Mouse (Mus musculus): ENCODE data around the gene Cdc14a. TPM values are rescaled to one million over a fixed set of nuclear protein-coding genes. Genes with fewer than 3 reads are reported as not detected.
A peak's percentile ranks its signal among the peaks of the same experiment; 100 is the strongest.

Cdc14a gene
- polyA plus RNA-seq, 1 experiment from 2014 or later, result 2.1 TPM

DNA sequence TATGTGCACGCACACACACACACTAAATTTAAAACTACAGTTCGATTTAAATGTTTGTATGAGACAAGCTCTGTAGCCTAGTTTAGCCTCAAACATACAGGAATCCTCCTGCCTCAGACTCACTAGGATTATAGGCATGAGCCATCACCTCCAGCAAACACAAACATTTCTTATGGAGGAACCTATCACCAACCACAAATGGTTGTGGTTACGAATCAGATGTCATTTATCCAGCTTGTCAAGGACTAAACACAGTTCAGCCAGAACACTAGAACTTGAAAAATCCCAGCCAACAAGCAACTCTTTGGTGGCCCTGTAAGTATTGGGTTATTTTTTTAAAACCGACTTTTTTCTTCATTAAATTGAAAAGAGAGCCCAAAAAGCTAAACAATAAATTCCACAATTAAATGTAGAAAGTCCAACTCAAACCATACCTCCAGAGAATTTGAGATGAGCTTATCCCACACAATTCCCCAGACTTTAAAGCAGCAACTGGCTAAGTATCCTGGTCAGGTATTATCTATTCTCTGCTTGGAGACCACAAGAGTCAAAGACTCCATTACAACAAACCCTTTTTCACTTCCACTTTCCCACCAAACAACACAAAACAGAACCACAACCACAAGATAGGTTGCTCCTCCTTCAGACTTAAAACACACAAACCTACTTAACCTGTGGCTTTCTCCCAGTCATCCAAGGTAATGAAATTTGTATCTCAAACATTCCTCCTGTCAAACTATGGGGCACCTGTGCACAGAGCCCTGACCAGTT lies 10.7 kb downstream of the Cdc14a start:
- Histone ChIP-seq H3K9me3 (replicated peaks) (no peaks in the 10 kb centered on the region), H3K4me3 (replicated peaks) (no peak overlapping the region), H3K4me2 (no peak overlapping the region), H3K27me3 (no peaks in the 10 kb centered on the region), H3K36me3 (0 out of 2 replicates have a peak, but pooled peaks cover 10% of the 10 kb centered on the region), H3K9ac (no peak overlapping the region), H3K27ac (no peak overlapping the region), H3K4me1 (replicated peaks) (peaks cover 4% of the 10 kb centered on the region; the same call in 1 of the 2 replicates)
- WGBS (ENCODE audit: insufficient replicate concordance), result 70% methylated on average over 4 of the region's 4 CpGs
- ATAC-seq (ENCODE audit: low read depth) (no peak), DNase-seq (no peak)

DNA sequence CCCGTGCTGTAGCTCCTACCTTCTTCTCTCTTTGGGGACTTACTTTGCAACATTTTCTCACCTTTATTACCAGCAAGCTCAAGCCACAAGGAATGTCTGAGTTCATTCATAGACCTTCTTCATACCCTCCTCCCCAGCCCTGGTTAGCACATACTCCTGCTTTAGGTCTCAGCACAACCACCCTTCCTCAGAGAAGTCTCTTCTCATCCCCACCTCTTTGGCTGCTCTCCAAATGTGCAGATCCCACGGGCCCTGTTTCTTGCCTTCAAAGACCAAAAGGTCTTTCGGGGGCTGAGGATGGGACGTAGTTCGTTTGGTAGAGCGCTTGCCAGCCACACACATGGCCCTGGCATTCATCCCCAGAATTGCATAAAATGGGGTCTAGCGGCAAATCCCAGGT lies 13.8 kb downstream of the Cdc14a start:
- no peak overlapping the region for H3K27ac ChIP-seq
- 76% methylated on average over 7 of the region's 7 CpGs for WGBS (ENCODE audit: insufficient replicate concordance)

GRCm38 (mm10) chr3:116409486-116409885 lies 14.3 kb downstream of the Cdc14a start:
- no peak for ATAC-seq (ENCODE audit: low read depth)
- no peak overlapping the region for H3K4me2 ChIP-seq
- no peak for DNase-seq
- H3K27ac ChIP-seq, result no peak overlapping the region
- H3K4me1 ChIP-seq (replicated peaks), result peaks cover 4% of the 10 kb centered on the region; the same call in 1 of the 2 replicates
- no peaks in the 10 kb centered on the region for H3K27me3 ChIP-seq
- no peak overlapping the region for H3K9ac ChIP-seq
- no peaks in the 10 kb centered on the region for H3K9me3 ChIP-seq (replicated peaks)
- H3K4me3 ChIP-seq (replicated peaks), result no peak overlapping the region
- 70% methylated on average over 8 of the region's 8 CpGs for WGBS (ENCODE audit: insufficient replicate concordance)
- H3K36me3 ChIP-seq, result 0 out of 2 replicates have a peak, but pooled peaks cover under 1% of the 10 kb centered on the region

More for the DNA sequence above, 13.8 kb downstream of the Cdc14a start:
- Histone ChIP-seq H3K4me1 (replicated peaks) (peaks cover 4% of the 10 kb centered on the region; the same call in 1 of the 2 replicates), H3K9ac (no peak overlapping the region), H3K9me3 (replicated peaks) (no peaks in the 10 kb centered on the region), H3K27me3 (no peaks in the 10 kb centered on the region), H3K4me3 (replicated peaks) (no peak overlapping the region), H3K36me3 (0 out of 2 replicates have a peak, but pooled peaks cover 6% of the 10 kb centered on the region), H3K4me2 (no peak overlapping the region)
- no peak for ATAC-seq (ENCODE audit: low read depth)
- DNase-seq, result no peak

DNA sequence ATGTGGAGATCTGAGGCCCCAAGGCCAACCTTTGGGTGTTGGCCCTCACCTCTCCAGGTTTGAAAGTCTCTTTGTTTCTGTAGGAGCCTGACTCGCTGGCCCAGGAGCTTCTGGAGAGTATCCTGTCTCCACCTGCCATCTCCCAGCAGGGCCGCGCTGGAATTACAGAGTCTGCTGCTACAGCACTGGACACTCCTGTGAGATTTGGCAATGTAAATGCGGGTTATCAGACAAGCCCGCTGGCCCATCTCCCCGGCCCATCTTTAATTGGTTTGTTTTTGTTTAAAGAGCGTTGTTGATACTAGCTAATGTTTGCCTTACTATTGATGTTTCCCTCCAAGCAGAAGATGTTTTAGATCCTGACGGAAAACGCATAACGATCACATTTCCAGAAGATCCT lies 15.0 kb downstream of the Cdc14a start:
- Histone ChIP-seq H3K36me3 (no peaks in the 10 kb centered on the region), H3K9ac (no peak overlapping the region), H3K27ac (no peak overlapping the region), H3K4me2 (no peak overlapping the region), H3K27me3 (no peaks in the 10 kb centered on the region), H3K4me3 (replicated peaks) (no peak overlapping the region), H3K9me3 (replicated peaks) (no peaks in the 10 kb centered on the region), H3K4me1 (replicated peaks) (peaks cover 4% of the 10 kb centered on the region; the same call in 1 of the 2 replicates)
- ATAC-seq (ENCODE audit: low read depth) (no peak), DNase-seq (no peak)
- 76% methylated on average over 10 of the region's 10 CpGs for WGBS (ENCODE audit: insufficient replicate concordance)

GRCm38 (mm10) chr3:116405516-116405915 lies 18.3 kb downstream of the Cdc14a start:
- DNase-seq, result no peak
- Histone ChIP-seq H3K27ac (no peak overlapping the region), H3K36me3 (no peaks in the 10 kb centered on the region), H3K27me3 (no peaks in the 10 kb centered on the region), H3K4me3 (replicated peaks) (no peak overlapping the region), H3K9ac (no peak overlapping the region), H3K4me2 (no peak overlapping the region), H3K9me3 (replicated peaks) (no peaks in the 10 kb centered on the region), H3K4me1 (replicated peaks) (peaks cover 4% of the 10 kb centered on the region; the same call in 1 of the 2 replicates)
- 86% methylated on average over 9 of the region's 9 CpGs for WGBS (ENCODE audit: insufficient replicate concordance)
- no peak for ATAC-seq (ENCODE audit: low read depth)

DNA sequence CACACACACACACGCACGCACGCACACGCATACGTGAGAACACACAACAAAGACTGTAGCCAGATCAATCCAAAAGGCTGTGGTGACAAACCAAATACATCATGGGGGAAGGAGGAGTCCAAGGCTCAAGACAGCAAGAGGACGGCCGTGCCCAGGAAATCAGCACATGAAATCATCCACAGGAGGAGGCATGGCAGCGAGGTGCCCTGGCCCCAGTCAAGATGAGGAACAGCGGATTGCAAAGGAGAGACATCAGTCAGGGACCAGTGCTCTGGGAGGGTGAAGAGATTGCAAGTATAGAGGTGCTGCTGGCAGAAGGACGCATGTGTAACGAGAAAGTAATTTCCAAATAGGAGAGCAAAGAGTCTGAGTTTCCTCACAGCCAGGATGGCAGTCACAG lies 22.4 kb downstream of the Cdc14a start:
- Histone ChIP-seq H3K4me3 (replicated peaks) (no peak overlapping the region), H3K36me3 (no peaks in the 10 kb centered on the region), H3K9ac (no peak overlapping the region), H3K27ac (no peak overlapping the region), H3K4me1 (replicated peaks) (0 out of 2 replicates have a peak, but pooled peaks cover 11% of the 10 kb centered on the region), H3K27me3 (no peaks in the 10 kb centered on the region), H3K4me2 (no peak overlapping the region), H3K9me3 (replicated peaks) (no peaks in the 10 kb centered on the region)
- ATAC-seq (ENCODE audit: low read depth) (no peak), DNase-seq (no peak)
- WGBS (ENCODE audit: insufficient replicate concordance), result 86% methylated on average over 11 of the region's 11 CpGs

DNA sequence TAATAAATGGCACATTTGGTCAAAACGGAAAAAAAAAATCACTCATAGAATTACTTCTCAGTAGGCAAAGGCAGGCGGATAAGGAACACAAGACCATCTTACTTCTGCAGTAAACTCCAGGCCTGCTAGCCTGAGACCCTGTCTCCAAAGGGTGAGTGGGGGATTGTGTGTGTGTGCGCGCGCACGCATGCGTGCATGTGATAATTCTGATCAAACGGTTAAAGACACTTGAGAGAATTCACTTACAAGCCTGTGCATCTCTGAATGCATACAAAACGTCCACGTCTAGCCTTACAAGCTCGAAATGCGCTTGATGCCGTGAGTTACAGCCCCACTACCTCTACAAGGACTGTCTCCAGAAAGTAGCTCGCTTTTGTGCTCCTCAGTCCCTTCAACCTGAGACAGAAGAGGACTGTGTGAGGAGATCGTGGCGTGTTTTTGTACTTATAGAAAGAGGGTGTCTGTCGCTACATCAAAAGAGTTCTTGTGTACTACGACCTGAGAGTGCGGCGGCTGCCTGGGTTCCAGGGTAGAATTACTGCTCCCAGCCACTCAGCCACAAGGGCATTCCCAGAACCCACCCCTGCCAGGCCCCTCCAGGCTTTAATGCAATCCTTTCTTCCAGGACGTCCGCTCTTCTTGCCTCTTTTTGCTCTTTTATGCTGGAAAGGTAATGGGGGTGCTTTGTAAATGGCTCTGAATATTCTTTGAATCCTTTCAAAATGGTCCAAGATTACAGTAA lies 24.3 kb downstream of the Cdc14a start:
- 85% methylated on average over 22 of the region's 22 CpGs for WGBS (ENCODE audit: insufficient replicate concordance)
- DNase-seq (no peak), ATAC-seq (ENCODE audit: low read depth) (no peak)
- H3K36me3 ChIP-seq, result no peaks in the 10 kb centered on the region
- H3K4me3 ChIP-seq (replicated peaks), result no peak overlapping the region
- H3K9me3 ChIP-seq (replicated peaks), result no peaks in the 10 kb centered on the region
- H3K4me1 ChIP-seq (replicated peaks), result 0 out of 2 replicates have a peak, but pooled peaks cover 11% of the 10 kb centered on the region
- no peaks in the 10 kb centered on the region for H3K27me3 ChIP-seq
- H3K4me2 ChIP-seq, result no peak overlapping the region
- no peak overlapping the region for H3K27ac ChIP-seq
- H3K9ac ChIP-seq, result no peak overlapping the region

GRCm38 (mm10) chr3:116398543-116398942 lies 25.3 kb downstream of the Cdc14a start:
- H3K9ac ChIP-seq, result no peak overlapping the region
- DNase-seq (no peak), ATAC-seq (ENCODE audit: low read depth) (0 out of 2 replicates have a peak, but pooled peaks have one; percentile 34)
- no peaks in the 10 kb centered on the region for H3K36me3 ChIP-seq
- no peaks in the 10 kb centered on the region for H3K27me3 ChIP-seq
- H3K4me1 ChIP-seq (replicated peaks), result 0 out of 2 replicates have a peak, but pooled peaks cover 11% of the 10 kb centered on the region
- no peaks in the 10 kb centered on the region for H3K9me3 ChIP-seq (replicated peaks)
- 0 out of 2 replicates have a peak overlapping the region, but pooled peaks have one; percentile 20 for H3K4me2 ChIP-seq
- H3K4me3 ChIP-seq (replicated peaks), result no peak overlapping the region
- no peak overlapping the region for H3K27ac ChIP-seq
- WGBS (ENCODE audit: insufficient replicate concordance), result 47% methylated on average over 10 of the region's 10 CpGs

- 79% methylated on average over 7 of the region's 7 CpGs for WGBS (ENCODE audit: insufficient replicate concordance)
These were observed 25.9 kb downstream of the Cdc14a start for GRCm38 (mm10) chr3:116397976-116398375.

GRCm38 (mm10) chr3:116397341-116397740 lies 26.5 kb downstream of the Cdc14a start:
- no peak overlapping the region for H3K9ac ChIP-seq
- no peak overlapping the region for H3K4me3 ChIP-seq (replicated peaks)
- no peak overlapping the region for H3K27ac ChIP-seq
- 0 out of 2 replicates have a peak, but pooled peaks cover 11% of the 10 kb centered on the region for H3K4me1 ChIP-seq (replicated peaks)
- no peaks in the 10 kb centered on the region for H3K27me3 ChIP-seq
- DNase-seq, result no peak
- ATAC-seq (ENCODE audit: low read depth), result no peak
- no peaks in the 10 kb centered on the region for H3K9me3 ChIP-seq (replicated peaks)
- no peaks in the 10 kb centered on the region for H3K36me3 ChIP-seq
- no peak overlapping the region for H3K4me2 ChIP-seq
- 88% methylated on average over 6 of the region's 6 CpGs for WGBS (ENCODE audit: insufficient replicate concordance)

More at GRCm38 (mm10) chr3:116397976-116398375, 25.9 kb downstream of the Cdc14a start:
- Histone ChIP-seq H3K4me1 (replicated peaks) (0 out of 2 replicates have a peak, but pooled peaks cover 11% of the 10 kb centered on the region), H3K36me3 (no peaks in the 10 kb centered on the region), H3K27ac (no peak overlapping the region), H3K27me3 (no peaks in the 10 kb centered on the region), H3K9ac (no peak overlapping the region), H3K4me2 (no peak overlapping the region), H3K9me3 (replicated peaks) (no peaks in the 10 kb centered on the region), H3K4me3 (replicated peaks) (no peak overlapping the region)
- ATAC-seq (ENCODE audit: low read depth) (no peak), DNase-seq (no peak)

GRCm38 (mm10) chr3:116396571-116396970 lies 27.3 kb downstream of the Cdc14a start:
- H3K27me3 ChIP-seq, result no peaks in the 10 kb centered on the region
- H3K36me3 ChIP-seq, result no peaks in the 10 kb centered on the region; the same call in 1 of the 2 replicates
- no peak overlapping the region for H3K9ac ChIP-seq
- no peak overlapping the region for H3K27ac ChIP-seq
- no peak for ATAC-seq (ENCODE audit: low read depth)
- no peak for DNase-seq
- peaks cover 13% of the 10 kb centered on the region for H3K4me1 ChIP-seq (replicated peaks)
- no peaks in the 10 kb centered on the region for H3K9me3 ChIP-seq (replicated peaks)
- H3K4me3 ChIP-seq (replicated peaks), result no peak overlapping the region
- WGBS (ENCODE audit: insufficient replicate concordance), result 72% methylated on average over 3 of the region's 3 CpGs
- no peak overlapping the region for H3K4me2 ChIP-seq
